Mouse (Mus musculus): ENCODE measurements around the gene Pdzd7.

The Pdzd7 gene

DNA sequence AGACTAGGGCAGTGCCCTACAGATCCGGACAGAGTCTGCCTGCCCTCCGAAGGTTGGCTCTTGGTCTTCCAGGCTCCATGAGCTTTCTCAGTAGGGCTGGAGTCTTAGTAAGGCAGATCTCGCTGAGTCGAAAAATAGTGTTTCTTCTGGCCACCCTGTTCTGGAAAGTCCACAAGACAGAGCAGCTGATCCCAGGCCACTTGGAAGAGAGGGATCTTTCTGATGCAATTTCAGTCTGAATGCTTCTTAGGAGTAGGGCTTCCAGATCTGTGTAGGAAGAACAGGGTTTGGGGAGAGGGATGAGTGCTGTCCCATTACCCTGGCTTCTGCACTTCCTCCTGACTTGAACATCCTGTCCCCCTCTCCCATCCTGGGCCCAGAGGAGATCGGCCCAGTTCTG is at the start of gene Pdzd7:
TSS of gene Pdzd7 (minus strand) at position 67 of the 400 bp plus-strand sequence.
- DNase-seq (ENCODE audit: inconsistent age in 2 of 2, low spot score in 1 of 2), result peak; percentile 15 to 16

GRCm38 (mm10) chr19:45081841-45082550 is 36.5 kb upstream of the Pdzd7 start:
- DNase-seq (ENCODE audit: inconsistent age in 2 of 2, low spot score in 1 of 2), result peak in 1 of 2 experiments; percentile 80

DNA sequence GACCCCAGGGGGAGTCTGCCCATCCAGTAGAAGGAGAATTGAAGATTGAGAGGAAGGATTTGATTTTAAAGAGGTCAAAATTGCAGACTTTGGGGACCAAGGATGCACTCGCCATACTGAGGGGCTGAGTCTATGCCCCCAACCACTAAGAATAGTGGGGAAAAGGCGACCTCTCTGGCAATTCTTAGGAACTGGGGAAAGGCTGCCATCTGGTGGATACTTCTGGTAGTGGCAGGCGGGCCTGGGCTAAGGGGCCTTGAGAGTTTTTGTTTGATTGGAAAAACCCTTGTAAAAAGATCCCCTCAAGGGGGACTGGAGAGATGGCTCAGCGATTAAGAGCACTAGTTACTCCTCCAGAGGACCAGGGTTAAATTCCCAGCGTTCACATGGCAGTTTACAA is 35.8 kb upstream of the Pdzd7 start:
- DNase-seq (ENCODE audit: inconsistent age in 2 of 2, low spot score in 1 of 2), result peak; percentile 59 to 88

DNA sequence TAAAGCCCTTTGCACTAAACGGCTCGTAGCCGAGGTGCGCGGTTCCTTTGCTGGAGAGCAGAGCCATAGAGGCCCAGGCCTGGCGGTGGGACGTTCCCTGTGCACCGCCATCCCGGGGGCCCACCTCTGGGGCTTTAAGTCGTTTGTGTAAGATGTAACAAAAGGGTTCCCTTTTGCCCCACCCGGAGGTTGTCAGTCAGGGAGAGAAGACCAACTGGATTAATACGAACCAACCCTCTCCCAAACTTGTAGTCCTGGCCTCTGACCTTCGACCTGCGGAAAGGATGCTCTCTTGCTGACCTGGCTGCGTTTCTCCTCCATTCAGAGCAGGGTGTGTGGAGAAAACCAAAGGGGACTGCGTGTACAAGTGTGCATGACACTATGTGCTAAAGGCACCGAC is 35.2 kb upstream of the Pdzd7 start:
- peak in 1 of 2 experiments; percentile 42 for DNase-seq (ENCODE audit: inconsistent age in 2 of 2, low spot score in 1 of 2)

DNA sequence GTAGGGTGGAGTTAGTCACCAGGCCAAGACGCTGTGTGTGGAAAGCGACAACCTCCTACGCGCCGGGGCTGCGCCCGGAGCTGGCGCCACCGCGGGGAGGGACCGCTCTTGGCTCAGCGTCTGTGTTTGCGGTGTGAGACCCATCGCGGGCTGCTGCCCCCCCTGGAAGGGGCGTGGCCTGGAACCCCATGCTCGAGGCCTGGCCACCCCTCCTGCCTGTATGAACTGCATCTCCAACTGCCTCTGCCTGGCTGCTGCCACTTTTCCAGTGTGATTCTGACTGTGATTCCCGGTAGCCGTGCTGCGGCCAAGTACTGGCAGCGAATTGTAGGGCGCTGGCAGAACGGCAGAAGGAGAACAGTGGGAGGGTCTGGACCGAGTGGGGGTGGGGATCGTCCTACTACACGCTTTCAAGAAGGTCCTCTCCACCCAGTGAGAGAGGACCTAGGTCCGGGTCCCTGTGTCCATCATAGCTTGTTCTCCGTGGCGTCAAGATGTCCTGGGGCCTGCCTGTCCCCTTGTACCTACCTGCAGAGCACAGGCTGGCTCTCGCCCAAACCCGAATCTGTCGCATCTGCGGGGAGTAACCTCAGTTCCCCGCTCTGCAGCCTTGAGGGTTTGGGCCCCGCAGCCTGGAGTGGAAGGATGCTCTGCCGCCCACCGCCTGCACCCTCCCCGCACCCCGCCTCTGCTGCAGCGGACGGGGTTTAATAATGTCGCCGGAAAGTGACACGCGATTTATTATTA is 34.4 kb upstream of the Pdzd7 start:
- peak; percentile 80 for DNase-seq (ENCODE audit: inconsistent age in 2 of 2, low spot score in 1 of 2)

DNA sequence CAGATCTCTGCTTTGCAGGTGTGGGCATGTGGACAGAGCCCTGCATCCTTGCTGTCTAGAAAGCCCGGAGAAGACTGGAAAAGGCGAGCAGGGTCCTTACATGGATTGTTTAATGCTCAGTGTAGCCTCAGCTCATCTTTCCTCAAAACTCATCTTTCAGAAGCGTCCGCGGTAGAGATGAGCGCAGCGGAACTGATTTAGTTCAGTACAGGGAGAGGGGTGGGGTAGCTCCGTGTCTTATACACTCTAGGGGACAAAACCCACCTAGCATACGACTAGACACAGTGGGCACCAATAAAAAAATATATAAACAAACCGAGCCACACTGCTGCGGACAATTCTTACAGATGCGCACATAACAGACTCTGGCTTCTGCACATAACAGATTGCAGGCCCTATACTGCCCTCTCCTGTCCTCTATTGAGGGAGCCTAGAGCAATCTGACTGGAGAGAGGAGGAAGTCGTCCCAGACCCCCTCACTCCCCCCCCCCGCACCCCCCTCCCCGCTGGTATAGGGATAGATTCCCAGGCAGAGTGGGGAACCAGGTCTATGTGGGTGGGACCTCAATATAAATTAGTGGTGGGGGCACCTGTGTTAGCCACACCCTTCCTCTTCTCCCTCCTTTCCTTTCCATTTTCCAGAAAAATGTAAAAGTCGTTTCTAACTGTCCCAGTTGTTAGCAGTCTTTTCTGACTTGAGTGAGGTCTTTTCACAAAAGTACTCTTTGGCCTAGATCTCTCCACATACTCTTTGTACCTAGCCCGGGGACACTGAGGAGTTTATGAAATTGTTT is 33.7 kb upstream of the Pdzd7 start:
- DNase-seq (ENCODE audit: inconsistent age in 2 of 2, low spot score in 1 of 2), result peak in 1 of 2 experiments; percentile 50

GRCm38 (mm10) chr19:45077742-45078645 is 32.5 kb upstream of the Pdzd7 start:
- peak in 1 of 2 experiments; percentile 24 for DNase-seq (ENCODE audit: inconsistent age in 2 of 2, low spot score in 1 of 2)

- DNase-seq (ENCODE audit: inconsistent age in 2 of 2, low spot score in 1 of 2), result peak; percentile 80 to 93
Observed at GRCm38 (mm10) chr19:45076586-45077510, 31.3 kb upstream of the Pdzd7 start.

GRCm38 (mm10) chr19:45076036-45076575 is 30.6 kb upstream of the Pdzd7 start:
- DNase-seq (ENCODE audit: inconsistent age in 2 of 2, low spot score in 1 of 2), result no peak

DNA sequence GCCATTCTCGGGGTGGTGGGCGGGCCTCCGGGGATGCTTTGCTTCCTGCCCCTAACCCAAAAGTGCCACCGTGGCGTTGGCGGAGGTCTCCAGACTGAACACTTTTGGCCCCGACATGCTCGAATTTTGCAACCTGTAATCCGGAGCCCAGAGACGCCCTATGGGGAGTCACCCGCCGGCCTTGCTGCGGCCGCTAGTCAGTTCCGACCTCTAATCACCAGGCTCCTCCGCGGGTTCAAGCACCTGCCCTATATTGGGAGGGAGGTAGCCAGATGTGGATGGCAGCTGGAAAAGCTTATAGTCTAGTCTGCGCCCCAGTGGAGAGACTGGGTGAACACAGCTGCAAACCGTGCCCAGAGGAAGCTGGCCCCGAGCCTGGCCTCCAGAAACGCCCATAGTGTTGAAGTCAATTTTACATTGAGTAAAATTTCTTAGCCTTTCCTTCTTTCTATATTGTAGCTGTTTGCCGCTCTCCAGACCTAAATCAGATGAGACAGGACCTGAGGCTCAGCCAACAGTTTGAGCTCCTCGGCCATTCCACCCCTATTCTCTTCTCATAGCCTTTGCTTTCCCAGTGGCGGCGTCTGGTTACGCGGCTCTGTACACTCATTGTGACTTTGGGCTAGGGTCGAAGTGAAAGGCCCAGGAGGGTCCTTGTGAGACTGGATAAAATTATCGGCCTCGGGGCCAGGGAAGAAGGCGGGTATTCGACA is 30.0 kb upstream of the Pdzd7 start:
- DNase-seq (ENCODE audit: inconsistent age in 2 of 2, low spot score in 1 of 2), result peak in 1 of 2 experiments; percentile 64

DNA sequence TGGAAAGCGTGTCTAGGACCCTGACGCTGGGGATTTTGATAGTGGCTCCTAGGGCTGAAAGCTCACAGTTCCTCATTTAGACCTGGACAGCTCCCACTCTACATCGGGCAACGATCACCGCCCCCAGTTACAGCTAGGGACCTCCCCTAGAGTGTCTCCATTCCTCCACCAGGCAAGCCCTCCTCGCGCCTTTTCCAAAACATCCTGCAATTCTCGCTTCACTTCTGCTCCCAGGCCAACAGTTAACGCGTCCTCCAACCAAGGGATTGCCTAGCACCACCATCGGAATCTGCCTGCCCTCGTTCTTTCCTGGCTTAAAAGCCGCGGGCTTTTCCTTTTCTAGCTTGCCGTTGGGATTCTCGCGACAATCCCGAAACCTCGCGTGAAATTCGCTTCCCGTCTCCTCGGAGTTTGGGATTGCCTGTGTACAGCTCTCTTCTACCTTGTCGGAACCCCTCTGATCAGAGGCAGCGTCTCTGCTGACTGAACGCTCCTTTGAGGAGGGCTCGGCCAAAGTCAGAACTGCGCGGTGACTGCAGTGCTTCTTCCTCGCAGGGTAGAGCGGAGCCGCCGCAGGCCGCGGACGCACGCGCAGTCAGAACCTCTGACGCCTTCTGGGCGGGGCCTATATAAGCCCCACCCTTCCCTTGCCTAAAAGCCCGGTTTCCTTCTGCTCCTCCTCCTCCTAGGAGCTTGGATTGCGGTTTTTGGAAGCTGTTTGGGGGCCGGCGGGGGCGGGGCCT is 29.2 kb upstream of the Pdzd7 start, which contains the start of gene Kazald1:
TSS of gene Kazald1 (plus strand) at position 662 of the 743 bp plus-strand sequence.
- DNase-seq (ENCODE audit: inconsistent age in 2 of 2, low spot score in 1 of 2), result peak; percentile 96 to 99

DNA sequence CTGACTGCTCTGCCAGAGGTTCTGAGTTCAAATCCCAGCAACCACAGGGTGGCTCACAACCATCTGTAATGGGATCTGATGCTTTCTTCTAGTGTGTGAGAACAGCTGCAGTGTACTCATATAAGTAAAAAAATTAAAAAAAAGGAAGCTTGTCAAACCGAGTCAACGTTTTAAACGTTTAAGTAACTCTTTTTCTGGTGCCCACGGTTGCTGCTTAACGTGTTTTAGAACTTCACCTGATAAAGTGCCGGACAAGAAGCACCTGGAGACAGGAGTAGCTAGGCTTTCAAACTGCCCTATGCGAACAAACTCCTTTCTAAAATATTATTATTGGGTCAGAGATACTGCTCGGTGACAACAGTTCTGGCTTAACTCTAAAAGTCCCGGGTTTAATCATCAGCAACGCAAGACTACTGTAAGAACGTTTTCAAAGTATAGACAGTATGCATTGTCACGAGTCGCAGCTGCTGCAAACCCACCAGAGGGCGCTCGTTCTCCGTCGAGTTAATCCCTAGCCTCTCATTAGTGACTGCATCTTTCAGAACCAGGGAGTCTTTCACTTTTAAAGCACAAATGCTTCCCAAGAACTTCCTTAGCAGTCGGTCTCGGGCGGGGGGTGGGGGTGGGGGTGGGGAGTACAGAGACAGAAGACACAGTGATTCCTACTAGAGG is 28.5 kb upstream of the Pdzd7 start:
- peak; percentile 82 to 90 for DNase-seq (ENCODE audit: inconsistent age in 2 of 2, low spot score in 1 of 2)

GRCm38 (mm10) chr19:45067758-45068510 is 22.4 kb upstream of the Pdzd7 start:
- DNase-seq (ENCODE audit: inconsistent age in 2 of 2, low spot score in 1 of 2), result no peak

DNA sequence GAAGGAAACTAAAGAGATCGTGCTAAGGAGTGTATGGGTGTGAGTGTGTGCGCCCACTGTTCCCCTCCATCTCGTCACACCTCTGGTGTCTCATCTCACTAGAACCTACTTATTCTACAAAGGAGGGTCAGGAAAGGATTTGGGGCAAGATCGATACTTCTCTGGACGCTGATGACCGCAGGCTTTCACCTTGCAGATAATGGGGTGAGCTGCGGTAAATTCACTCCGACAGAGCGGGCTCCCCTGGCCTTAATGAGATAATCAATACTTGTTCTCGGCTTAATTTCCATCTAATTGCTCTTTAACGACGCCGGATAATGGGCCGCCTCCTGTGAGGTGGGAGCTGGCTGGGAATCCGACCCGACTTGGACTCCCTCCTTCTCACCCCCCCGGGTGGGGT is 21.7 kb upstream of the Pdzd7 start:
- DNase-seq (ENCODE audit: inconsistent age in 2 of 2, low spot score in 1 of 2), result peak in 1 of 2 experiments; percentile 16

DNA sequence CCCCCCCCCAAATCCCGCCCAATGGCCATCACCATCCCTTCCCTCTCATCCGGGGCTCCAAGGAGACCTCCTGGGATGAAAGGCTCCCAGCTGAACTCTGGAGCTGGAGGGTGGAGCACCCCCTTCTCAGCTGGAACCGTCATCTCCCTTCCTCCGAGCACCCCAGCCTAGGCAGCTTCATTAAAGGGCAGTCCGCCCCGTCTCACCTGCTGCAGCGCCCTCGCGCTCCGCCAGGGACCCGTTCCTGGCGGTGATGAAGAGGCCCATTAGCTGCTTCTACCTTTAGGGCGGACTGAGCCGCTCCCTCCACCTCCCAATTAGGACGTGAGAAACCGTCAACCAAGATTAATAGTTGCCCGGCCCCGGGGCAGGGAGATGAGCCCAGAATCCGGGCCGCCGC is 19.7 kb upstream of the Pdzd7 start:
- DNase-seq (ENCODE audit: inconsistent age in 2 of 2, low spot score in 1 of 2), result no peak

DNA sequence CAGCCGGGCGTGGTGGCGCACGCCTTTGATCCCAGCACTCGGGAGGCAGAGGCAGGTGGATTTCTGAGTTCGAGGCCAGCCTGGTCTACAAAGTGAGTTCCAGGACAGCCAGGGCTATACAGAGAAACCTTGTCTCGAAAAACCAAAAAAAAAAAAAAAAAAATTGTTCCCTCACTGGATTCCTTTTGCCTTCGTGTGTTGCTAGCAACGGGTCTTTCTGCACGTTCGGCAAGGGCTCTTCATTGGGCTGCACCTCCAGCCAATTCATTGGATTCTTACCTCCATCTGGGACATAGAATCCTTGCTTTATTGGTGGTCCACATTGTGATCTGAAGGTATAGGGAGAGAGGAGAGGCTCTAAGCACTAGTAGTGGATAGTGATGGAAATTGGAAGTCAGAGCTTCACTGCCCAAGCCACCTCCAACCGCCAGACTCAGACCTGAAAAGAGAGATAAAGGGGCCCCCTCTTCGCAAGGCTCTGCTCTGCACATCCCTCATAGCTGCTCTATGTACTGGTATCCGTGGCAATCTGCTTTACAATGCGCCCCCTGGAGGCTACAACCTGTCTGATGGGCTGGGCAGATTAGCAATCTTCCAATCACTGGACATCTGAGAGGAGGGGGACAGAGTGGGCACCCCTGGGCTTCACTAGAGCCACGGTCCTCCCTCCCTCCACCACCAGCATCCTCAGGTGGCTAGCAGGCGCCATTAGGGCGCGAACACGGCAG is 18.2 kb upstream of the Pdzd7 start:
- DNase-seq (ENCODE audit: inconsistent age in 2 of 2, low spot score in 1 of 2), result peak; percentile 63 to 86

Data from adrenal gland, adult (tissue).